Mouse (Mus musculus) cerebellum, adult 9-11 months (tissue): ENCODE measurements around the gene Elovl5.

Experiments used
- DNase-seq: peaks from one replicate; pipeline ENCODE4 v3.0.0; 2022

Gene Elovl5

DNA sequence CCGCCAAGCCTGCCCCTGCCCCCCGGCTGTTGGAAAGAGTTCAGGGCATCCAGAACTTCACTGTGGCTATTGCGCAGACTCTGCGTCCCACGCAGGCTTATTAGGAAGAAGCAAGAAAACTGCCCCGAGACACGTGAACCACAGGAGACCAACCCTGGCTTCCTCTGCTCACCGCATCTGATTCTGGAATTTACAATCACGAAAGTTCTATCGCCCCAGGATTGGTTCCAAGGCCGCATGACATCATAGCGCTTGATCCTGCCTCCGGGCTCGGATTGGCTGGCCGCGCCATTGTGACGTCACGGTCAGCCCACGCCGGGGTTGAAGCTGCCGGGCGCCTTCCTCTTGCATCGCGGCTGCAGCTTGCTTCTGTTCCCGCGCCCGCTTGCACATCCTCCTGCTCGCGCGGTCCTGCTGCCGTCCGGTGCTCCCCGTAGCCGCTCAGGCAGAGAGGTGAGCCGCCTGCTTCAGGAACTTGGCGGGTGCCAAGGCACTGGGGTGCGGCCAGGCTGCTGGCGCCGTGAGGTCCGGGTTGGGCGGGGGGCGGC lies at the start of gene Elovl5:
Gene Elovl5, plus strand, starts transcription at position 291 of the 548 bp plus-strand sequence.
- DNase-seq: peak; percentile 95

GRCm38 (mm10) chr9:77891501-77891900 lies 25.7 kb upstream of the Elovl5 start:
- no peak for DNase-seq

DNA sequence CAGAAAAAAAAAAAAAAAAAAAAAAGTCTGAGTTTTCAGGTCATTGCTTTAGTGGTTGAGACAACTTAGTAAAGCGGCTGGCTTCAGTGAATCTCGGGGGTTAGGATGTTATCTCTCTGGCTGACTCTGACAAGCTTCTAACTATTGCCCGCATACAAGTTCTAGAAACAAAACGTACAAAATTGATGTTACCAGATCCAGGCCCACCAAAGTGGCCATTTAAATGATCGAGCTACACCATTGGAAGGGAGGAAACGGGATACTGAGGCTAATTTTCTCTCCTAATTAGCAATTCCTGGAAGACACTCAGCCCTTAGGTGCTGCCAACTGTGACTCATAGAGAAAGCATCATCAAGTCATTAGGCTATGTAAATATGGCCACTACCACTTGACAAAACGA lies 18.6 kb upstream of the Elovl5 start:
- DNase-seq: no peak

- DNase-seq: no peak
Measured at GRCm38 (mm10) chr9:77904133-77904532, 13.0 kb upstream of the Elovl5 start.

- peak; percentile 46 for DNase-seq
Measured at GRCm38 (mm10) chr9:77909572-77910269, 7.4 kb upstream of the Elovl5 start.

- peak; percentile 92 for DNase-seq
Measured at GRCm38 (mm10) chr9:77910270-77911240, 6.6 kb upstream of the Elovl5 start.

- no peak for DNase-seq
Measured at GRCm38 (mm10) chr9:77911508-77912229, 5.5 kb upstream of the Elovl5 start.

DNA sequence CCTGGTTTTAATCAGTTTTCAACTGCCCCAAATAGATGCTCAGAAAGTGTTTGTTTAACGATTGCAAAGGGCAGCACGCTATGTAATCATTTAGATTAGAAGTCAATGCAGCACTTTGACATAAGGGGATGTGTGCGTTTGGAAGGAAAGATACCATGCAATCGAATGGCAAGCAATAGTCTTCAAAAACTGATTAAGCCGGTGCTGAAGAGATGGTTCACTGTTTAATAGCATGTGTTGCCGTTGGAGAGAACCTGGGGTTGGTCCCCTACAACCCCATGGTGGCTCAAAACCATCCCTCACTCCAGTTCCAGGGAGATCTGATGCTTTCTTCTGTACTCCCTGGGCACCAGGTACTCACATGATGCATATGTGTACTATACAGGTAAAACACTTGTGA lies 4.9 kb upstream of the Elovl5 start:
- no peak for DNase-seq

- no peak for DNase-seq
Measured at GRCm38 (mm10) chr9:77914616-77915015, 2.5 kb upstream of the Elovl5 start.

DNA sequence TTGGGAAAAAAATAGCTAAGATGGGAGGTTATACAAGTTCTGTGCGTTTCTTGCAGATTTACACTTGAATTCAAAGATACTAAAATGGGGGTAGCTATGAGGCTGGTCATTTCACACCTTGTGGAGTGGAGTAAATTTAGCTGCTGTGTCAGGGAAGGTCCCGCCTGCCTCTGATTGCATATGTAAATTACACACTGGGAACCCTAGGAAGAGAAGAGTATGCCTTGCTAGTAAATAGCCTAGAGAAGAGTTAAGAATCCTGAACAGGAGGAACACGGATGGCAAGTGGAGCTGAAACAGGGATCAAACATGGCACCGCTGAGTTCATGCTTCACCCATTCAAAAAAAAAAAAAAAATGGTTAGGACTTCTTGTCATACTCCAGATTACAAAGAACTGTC lies 1.4 kb upstream of the Elovl5 start:
- no peak for DNase-seq

DNA sequence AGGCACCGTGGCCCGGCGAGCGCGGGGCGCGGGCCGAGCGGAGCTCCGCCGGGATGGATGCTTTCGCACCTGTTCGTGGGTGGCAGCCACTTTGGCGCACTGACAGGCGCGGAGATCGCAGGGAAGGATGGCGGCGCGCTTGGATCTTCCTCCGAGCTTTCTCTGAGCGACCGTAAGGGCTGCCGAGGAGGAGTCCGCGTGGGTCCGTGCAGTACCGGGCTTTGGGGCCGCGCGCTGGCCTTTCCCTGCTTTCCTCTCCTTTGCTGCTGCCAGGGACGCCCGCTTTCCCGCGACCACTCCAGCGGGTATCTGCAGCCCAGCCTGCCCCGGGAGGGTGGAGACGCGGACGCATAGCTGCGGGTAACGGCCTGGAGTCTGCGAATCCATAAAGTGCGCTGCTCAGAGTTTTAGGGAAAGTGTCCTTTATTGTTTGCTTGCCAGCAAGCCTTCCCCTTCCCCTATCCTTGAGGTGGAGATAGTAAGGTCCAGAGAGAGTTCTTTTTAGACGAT lies 513 bp downstream of the Elovl5 start:
- DNase-seq: no peak

DNA sequence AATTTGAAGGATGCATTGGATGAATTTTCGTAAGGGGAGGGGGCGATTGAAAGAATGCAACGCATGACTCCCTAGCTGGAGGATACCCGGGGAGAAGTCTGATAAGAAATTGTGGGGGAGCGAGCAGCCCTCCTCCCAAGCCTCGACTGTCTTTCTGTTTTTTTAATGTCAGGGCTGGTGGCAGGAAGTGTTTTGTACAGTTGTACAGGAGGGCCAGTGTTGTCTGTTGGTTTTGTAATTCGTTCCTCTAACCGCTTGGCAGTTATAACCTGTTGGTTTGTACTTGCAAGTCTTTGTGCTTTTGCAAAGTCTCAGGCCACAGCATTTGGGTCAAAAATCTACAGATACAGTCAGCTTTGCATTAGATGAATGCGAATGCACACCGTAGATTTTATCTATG lies 1.0 kb downstream of the Elovl5 start:
- no peak for DNase-seq

GRCm38 (mm10) chr9:77918961-77919670 lies 2.0 kb downstream of the Elovl5 start:
- DNase-seq: no peak

GRCm38 (mm10) chr9:77920481-77920880 lies 3.3 kb downstream of the Elovl5 start:
- DNase-seq: no peak

DNA sequence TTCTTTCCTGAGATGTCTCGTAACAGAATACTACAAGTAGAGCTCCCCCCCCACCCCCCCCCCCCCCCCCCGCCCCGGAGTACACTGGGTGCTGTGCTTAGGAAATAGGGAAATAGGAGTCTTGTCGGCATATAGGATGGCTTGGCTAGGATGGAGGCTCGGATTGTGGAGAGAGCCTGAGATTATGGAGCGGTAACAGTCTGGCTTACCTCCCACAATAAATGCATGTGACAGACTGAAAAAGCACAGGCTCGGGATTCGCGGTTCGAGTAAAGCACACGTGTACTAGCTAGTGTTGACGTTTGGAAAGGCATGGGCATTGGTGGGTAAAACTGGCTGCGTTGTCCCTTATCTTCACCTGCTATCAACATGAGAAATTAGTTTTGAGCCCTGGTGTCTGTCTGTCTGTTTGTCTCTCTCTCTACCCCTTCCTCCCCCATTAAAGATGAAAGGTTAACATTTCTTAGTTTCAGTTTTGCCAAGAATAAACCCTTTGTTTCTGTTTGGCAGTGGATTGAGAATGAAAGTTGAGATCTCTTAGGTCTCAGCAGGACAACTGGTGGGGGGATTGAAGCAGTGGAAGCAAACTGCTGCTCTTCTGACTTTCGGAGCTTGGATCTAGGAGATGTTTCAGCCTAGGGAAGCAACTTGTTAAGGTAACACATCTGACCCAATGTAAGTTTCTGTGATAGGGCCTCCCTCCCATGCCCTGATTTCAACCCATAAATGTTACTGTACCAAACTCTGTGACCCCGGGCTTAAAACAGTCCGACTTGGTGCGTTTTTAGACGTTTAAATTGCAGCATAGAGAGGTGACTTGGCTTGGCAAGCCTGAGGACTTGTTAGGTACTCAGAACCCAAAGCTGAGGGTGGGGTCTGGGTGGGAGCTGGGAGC lies 4.4 kb downstream of the Elovl5 start:
- DNase-seq: no peak

- no peak for DNase-seq
Measured at GRCm38 (mm10) chr9:77923774-77924173, 6.6 kb downstream of the Elovl5 start.

DNA sequence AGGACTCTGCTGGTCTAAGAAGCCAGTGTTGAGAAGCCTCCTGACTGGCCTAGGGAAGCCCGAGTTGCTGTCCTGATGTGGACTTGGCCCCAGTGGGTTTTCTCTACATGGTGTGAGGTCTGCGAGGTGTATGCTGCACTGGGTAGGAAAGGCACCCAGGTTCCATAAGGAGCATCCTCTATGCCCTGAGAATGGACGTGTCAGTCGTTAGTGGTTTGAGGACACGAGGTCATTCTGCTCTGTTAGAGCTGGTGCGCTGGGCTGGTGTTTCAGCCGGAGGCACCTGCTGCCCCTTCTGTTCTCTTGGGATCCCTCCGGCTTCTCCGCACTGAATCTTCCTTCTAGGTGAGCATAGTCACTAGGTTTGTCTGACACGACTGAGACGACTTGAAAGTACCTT lies 7.0 kb downstream of the Elovl5 start:
- no peak for DNase-seq

- no peak for DNase-seq
Measured at GRCm38 (mm10) chr9:77926151-77926550, 9.0 kb downstream of the Elovl5 start.

- no peak for DNase-seq
Measured at GRCm38 (mm10) chr9:77926911-77927310, 9.7 kb downstream of the Elovl5 start.

DNA sequence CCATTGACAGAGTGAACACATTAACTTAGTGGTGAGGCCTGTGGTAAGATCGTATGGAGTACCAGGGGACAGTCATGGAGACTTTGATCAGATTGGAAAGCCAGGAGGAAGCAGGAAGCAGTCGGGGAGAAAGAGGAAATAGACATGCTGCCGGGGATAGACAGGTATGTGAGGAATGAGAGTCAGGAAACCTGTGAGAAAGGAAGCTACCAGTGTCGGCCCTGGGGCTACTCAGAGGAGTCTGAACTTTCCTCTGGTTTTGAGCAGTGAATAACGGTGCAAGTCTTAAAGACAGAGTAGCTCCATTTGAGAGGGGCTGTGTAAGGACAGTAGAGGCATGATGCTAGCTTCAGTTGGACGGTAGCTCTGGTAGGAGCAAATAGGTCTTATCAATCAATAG lies 10.3 kb downstream of the Elovl5 start:
- DNase-seq: no peak

DNA sequence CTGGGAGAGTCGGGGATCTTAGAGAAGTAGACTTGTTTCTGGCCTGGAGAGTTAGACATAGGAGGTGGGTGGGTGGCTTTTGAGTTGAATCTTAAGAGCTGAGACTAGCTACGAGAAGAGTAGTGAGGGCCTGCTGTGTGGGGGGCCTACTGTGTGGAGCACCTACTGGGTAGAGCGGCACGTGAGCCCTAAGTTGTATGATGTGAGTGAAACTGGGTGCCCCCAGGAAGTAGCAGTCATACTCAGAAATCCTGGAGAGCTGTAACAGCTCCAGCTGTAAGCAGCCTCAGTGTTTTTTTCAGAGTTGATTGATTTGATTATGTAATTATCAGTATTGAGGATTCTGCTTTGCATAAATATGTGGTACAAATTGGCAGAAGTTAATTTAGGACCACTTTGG lies 11.6 kb downstream of the Elovl5 start:
- DNase-seq: no peak
